Mouse (Mus musculus) adrenal gland, postnatal 36 days (tissue): ENCODE measurements around the gene Simc1. TPM values are rescaled to one million over a fixed set of nuclear protein-coding genes. Genes with fewer than 3 reads are reported as not detected.

Source experiments
- DNase-seq, 2 experiments: peaks; one replicate each; pipeline ENCODE4 v3.0.0; 2021; ENCODE audit warnings: mixed read lengths in 1 of 2
- total RNA-seq, 2 experiments: library from RNA; stranded (reverse); gene quantifications; 2 replicates each; pipeline ENCODE4 v1.2.3; 2021

Gene Simc1
- total RNA-seq, 2 experiments from 2014 or later: 12.8 to 19.5 TPM

DNA sequence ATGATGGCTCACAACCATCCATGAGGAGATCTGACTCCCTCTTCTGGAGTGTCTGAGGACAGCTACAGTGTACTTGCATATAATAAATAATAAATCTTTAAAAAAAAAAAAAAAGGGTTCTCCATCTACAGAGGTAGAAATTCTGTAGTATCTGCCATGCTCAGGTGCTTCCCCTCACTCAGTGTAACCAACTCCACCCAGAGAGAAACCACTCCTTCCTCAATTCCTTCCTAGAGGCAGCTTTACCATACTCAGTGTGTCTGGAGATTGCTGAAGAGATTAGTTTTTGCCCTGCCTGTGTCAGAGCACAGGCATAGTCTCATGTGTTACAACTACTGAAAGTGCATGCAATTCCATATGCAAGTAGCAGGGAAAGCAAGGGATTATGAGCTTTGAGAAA lies 28.6 kb downstream of the Simc1 start:
- DNase-seq: no peak

DNA sequence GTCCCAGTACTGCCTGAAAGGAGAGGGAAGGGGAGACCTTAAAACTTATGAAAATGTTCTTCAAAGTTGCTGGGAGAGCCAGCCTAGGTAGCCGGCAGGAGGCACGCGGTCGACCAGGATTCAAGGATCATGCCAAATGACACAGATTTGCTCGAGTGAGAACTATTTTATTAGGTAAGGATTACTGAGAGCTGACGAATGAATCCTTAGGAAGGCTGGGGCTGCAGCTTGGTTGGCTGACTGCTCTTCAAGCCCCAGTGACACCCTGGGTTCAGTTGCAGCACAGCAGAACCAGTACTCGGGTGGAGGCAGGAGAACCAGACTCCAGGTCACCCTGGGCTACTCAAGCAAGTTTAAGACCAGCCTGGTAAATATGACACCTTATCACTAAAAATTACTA lies 44.5 kb downstream of the Simc1 start:
- no peak for DNase-seq

DNA sequence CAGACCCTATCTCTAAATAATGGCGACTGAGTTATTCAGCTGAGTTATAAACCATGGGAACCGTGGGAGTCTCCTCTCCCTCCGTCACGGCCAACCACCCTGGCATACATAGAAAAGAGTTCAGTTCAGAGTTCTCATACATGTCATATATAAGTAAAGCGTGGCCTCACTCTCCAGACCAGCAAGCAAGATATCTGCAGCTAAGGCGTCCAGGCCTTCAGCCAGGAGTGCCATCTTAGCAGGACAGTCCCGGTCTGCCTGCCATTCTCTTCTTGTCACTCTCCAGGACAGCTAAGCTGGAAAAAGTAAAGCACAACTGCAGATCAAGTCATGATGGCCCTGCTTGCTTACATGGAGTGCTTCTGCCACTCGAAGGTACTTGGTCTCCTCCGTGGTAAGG lies 52.6 kb downstream of the Simc1 start:
- no peak for DNase-seq

DNA sequence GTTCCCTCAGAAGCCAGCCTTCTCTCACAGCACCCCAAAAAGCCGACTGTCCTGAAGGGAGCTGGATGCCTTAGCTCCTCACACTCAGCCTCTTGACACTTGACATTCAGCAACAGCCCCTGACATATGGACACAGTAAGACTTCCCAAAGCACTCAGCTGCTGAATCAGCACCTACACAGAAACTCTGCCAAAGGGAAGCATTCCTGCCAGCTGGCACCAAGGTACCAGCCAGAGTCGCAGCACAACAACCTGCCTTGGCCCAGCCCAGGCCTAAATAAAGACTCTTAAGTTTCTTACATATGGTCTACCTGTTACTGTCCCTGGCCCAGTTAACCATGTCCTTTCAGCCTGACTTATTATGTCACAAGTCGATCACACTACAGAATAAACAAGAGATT lies 53.2 kb downstream of the Simc1 start:
- peak in 1 of 2 experiments; percentile 58 for DNase-seq

DNA sequence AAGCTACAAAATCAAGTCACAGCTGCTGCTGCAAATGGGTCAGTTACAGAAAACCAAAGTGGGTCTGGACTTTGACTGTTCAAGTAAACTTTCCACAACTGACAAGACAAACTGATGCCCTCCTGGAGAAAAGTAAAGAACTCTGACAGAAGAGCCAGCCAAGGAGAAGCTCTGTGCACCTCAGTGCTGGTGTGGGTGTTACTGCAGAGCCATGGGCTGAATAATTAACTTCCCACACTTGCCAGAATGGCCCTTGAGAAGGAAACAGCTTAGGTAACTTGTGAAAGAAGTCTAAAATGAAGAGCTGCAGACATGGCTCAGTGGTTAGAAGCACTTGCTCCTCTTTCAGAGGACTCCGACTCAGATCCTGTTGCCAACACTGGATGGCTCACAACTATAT lies 54.1 kb downstream of the Simc1 start:
- no peak for DNase-seq

DNA sequence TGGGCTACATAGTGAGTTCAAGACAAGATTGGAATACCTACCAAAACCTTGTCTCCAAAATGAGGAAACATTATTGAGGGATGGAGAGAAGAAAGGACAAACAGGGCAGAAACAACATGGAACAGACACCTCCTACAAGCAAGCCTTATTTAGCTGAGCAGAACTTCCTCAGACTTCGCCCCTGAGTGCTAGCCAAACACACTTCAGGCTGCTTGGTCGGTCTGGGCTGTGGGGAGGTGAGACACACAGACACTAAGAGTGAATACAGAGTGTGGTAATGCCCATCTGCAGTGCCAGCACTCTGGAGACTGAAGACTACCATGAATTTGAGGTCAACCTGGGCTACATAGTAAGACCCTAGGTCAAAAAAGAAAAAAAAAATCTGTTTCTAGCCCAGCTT lies 56.1 kb downstream of the Simc1 start:
- DNase-seq: no peak

DNA sequence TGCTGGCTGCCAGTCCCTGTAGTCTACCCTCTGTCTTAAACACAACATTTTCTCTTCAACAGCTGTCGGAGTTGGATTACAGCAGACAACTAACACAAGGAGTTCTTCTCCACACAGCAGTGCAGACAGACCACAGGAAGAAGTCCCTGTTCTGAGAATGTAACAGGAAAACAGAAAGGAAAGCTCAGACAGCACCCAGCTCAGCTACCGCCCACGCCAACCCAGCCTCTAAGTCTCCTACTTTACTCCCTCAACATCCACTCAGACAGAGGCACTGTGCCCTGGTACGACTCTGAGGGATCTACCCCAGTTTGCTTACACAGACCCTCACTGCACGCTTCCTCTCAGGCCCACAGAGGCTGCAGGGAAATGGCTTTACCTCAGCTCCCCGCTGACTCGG lies 57.0 kb downstream of the Simc1 start:
- DNase-seq: no peak

DNA sequence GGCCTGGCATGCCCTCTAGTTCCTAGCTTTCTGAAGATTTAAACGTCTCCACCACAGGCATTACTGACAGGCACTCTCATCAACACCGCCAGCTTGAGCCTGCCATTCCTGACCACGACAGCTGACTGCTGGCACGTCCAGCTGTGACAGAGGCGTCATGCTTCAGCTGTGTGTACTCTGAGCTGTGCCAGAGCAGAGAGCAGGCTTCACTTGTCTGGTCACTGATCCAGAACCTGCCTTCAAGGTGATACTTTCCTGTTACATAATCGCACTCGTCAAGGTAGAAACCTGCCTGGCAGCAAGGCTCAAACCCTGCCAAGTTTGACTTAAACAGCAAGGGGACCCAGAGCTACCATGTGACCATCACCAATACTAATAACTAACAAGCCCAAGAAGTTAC lies 59.0 kb downstream of the Simc1 start:
- DNase-seq: no peak

DNA sequence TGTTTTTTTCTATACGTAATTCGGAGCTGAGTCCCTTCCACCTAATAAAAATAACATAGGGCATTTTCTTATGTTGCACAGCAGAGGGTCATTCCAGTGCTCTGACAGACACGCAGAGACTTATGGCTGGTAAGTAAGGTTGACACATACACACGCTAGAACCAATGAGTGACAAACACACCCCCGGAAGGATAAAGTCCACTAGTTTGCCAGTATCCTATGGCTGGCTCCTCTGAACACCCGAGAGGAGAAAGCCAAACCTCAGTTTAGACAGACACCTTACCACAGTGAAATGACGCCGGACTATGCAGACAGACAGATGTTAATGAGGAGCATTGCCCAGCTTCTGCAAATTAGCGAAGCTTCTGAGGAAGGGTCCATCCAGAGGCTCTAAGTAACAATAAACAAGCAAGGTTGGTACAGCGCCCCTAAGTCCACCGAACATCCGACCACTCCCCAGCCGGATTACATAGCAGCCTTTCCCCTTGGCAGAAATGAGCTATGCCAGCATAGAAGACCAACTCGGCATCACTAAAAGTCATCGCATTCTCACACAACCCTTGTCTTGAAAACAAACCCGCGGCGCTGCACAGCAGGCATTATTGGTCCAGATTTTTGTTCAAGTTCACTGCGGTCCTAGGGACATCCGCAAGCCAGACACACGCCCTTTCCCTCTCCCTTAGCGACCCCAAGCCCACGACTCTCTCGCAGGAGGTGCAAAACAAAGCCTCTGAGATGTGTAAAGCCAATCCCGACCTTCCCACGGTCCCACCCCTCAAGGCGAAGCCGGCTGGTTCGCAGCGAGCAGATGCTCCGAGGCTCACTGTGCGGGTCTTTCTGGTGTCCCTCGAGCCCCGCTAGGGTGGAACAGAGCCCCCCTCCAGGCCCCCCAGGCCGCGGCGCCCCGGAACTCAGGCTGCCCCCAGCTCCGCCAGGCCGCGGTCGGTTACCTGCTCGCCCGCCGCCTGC lies 60.9 kb downstream of the Simc1 start:
- DNase-seq: peak in 1 of 2 experiments; percentile 36

DNA sequence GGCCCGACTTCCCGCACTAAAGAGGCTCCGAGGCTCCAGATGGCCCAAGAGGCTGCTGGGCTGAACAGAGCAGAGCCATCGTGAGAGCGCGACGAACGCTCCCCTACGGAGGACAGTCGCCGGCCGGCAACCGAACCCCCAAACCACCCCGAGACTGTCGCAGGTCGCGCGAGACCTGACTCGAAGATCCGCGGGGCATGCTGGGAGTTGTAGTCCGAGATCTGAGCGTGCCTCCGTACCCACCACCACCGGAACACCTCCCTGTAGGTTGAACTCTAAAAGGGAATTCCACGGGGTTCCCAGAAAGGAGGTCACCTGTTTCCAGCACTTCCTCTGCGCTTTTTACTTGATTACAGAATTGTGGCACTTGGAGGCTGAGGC lies 61.6 kb downstream of the Simc1 start, which contains the start of gene 4833439L19Rik:
4833439L19Rik (minus strand) TSS at position 235 of the 381 bp plus-strand sequence.
- peak; percentile 97 for DNase-seq

DNA sequence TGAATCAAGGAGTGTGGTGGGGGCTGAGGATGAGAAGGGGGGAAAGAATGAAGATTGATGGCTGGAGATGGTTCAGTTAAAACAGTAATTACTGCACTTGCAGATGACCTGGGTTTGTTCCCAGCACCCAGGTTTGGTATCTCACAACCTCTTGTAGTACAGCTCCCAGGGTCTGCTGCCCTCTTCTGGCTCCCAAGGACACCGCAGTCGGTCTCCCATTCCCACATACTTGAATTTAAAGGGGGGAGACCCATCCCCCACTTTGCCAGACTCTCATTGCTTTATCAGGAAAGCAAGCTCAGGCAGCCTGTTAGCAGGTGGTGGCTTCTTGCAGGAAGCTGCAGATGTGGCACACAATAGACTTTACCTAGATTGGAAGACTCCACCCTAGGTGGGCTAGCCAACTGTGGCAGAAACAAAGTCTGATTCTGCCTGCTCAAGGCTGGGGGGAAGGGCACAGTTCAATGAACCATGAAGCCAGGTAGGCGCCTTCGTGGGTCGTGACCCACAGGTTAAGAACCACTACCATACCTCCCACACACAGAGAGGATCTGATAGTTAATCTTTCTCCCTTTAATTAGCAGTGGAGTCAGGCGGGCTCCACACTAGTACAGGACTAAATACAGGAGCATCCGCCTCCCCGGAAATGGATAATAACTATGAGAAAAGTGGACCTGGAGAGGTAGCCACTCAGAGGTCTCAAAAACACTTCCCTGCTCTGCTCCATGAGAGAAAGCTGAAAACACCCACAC lies 62.2 kb downstream of the Simc1 start:
- peak in 1 of 2 experiments; percentile 70 for DNase-seq

DNA sequence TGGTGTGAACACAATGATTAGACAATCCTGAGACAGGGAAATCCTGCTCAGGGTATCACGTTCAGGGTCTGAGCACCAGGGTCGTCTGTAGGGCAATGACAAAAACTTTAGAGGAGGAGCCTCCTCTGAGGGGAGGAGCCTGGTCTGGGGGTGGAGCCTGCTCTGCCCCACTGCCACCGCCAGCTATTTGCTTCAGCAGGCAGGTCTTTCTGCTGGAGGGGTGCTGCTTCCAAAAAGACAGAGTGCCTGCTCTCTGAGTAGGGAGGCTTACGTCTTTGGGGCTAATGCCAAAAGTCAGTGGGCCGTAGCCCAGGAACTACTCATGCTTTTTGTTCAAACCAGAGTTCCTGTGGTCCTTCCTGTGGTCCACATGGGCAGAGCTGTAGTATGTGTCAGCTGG lies 64.8 kb downstream of the Simc1 start:
- DNase-seq: no peak

DNA sequence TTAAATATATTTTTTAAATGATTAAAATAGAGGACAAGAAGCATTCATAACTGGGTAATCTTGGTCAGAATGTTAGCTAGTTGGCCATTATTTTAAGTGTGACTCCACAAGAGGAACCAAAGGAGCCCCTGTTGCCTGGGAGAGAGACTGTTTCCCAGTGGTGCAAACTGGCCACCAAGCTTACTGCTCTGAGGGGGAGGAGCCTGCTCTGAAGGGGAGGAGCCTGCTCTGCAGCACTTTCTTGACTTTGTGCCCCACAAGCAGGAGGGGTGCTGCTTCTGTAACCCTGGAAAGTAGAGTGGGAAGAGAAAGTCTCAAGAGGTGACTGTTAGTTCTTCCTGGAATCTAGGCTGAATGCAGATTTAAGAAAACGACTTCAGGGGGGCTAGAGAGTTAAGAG lies 65.7 kb downstream of the Simc1 start:
- no peak for DNase-seq

DNA sequence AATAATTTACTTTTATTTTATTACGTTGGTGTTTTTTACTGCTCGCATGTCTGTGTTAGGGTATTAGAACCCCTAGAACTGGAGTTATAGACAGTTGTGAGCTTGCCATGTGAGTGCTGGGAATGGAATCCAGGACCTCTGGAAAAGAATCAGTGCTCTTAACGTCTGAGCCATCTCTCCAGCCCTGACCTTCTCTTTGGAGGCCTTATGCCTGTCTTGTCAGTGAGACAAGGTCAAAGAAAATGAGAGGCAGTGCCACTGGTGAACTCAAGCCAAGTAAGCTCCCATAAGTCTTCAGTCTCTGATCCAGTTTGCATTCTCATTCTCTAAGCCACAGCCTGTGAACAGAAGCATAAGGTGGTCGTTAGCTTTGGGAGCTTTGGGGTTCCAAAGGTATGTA lies 67.2 kb downstream of the Simc1 start:
- peak; percentile 61 to 65 for DNase-seq

DNA sequence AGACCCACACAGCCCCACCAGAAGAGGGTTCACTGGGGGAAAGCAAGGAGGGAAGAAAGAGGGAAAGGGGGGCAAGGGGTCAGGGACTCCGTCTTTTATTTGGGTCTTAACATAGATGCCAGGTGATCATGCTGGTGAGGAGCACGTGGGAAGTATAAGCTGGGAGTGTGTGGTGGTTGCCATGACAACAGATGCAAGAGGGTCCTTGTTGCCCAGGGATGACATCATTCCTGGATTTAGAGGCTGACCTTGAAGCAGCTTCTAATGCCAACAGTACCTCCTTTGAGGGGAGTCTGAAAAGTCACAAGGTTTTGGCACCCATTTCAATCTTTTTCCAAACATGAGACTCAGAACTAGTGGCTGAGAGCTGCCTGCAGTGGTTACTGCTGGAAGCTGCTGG lies 68.1 kb downstream of the Simc1 start:
- DNase-seq: peak; percentile 51 to 52

DNA sequence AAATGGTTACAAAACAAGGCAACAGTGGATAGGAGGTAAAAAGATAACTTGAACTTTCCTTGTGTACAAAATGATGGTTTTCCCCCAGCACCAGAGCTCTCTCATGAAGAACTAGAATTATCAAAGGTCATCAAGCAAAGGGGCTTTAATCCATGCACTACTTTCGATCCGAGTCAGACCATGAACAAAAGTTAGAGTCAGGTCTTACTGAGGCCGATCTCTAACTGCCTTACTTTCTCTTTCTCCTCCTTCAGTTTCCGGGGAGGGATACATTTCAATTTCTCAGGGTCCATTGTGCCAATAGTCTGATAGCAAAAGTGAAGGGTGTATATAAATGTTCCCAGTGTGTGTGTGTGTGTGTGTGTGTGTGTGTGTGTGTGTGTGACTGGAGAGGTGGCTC lies 69.0 kb downstream of the Simc1 start:
- no peak for DNase-seq

DNA sequence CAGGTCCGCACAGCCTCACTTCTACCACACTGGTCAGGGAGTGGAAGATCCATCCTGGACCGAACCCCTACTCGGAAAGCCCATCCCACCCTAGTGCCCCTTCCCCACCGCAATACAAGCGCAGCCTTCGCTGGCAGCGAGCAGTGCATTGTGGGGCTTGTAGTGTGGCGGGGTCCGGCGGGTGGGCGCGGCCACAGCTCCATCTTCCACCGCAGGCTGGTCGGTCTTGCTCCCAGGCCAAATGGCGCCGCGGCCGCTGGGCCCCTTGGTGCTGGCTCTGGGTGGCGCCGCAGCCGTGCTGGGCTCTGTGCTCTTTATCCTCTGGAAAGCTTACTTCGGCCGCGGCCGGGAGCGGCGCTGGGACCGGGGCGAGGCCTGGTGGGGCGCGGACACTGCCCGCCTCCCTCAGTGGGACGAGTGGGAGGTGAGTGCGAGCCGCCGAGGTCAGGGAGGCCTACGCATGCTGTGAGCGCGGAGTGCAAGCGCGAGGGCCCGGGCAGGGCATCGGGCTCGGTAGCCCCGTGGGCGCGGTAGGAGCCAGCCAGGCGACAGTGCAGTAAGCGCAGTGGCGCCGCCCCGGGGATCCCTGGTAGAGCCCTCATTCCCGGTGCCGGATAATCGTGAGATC lies 71.4 kb downstream of the Simc1 start, which contains the start of gene Arl10:
Arl10 (plus strand) TSS at position 162 of the 628 bp plus-strand sequence.
- peak; percentile 86 to 89 for DNase-seq

DNA sequence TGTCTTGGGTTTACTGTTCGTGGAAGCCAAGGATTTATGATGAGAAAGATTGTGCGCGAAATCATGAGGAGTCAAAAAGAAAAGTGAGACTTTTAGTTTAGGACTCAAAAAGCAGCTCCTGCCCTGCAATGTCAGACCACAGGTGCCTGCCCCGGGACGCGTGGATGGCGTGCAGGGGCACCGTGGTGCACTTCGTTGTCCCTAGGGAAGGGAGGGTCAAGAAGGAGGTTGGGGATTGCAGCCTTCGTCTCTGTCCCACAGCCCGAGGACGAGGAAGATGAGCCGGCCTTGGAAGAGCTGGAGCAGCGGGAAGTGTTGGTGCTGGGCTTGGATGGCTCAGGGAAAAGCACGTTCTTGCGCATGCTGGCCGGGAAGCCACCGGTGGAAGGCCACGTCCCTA lies 71.9 kb downstream of the Simc1 start:
- peak; percentile 38 to 41 for DNase-seq

DNA sequence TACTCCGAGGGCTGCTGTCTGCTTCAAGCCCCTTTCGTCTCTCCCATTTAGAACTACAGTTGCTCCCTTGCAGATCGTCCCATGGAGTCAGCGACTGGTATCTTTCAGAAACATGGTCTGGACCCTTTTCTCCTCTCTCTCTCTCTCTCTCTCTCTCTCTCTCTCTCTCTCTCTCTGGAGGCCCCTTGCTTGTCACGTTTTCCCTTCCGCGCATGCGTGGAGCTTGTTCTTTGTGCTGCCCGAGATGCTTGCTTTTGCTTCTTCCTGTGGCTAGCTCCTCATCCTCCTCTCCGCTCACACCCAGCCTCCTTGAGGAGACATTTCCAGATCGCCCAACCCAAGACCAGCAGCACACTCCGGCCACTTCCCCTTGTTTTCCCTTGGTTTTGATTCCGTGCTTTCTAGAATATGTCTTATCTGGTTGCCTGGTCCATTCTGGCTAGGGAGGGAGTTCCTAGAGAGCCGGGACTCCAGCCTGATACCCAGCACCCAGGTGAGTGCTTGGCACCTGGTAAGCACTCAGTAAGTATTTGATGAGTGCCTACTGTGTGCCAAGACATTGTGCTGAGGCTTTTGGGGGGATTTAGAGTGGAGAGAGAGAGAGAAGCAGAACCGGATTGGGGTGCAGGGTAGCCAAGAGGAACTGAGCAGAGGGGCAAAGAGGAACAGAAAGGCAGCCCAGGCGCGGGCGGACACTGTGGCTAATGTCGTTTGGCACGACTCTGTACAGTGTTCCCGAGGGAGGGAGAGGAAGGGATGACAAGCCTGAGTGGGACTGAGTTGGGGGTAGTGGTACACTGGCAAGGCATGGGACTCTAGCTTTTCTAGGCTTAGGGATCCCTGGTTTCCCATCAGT lies 74.3 kb downstream of the Simc1 start:
- DNase-seq: no peak

DNA sequence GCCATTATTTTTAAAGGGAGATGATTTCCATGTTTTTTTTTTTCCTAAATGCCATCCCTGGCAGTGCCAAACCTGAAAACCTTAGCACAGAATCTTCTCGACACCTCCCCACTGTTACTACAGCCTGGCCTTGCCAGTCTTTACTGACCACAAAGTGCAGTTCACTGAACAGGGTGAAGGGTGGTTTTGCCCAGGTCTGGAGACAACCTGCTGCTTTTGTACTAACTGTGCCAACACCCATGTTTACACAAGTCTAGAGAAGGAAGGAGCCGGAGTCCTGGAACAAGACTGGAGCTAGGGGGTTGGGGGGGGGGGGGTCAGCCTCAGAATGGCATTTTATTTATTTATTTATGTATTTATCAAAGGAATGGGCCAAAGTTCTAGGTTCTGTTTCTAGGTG lies 77.8 kb downstream of the Simc1 start:
- no peak for DNase-seq

DNA sequence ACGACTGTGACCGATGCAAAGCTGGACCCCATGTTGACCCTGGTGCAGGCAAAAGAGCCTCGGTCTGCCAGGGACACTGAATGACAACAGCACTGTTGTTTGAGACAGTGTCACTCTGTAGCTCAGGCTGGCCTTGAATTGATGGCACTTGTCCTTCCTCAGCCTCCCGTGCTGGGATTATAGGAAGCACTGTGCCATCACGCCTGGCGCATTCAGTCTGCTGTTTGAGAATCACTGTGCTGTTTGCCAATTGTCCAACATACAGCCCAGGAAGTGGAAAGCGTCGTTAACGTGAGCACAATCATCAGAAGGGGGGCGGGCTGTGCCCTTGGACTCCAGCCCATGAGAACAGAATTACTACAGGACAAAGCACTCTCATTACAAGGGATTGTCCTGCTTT lies 78.5 kb downstream of the Simc1 start:
- peak; percentile 65 to 67 for DNase-seq

DNA sequence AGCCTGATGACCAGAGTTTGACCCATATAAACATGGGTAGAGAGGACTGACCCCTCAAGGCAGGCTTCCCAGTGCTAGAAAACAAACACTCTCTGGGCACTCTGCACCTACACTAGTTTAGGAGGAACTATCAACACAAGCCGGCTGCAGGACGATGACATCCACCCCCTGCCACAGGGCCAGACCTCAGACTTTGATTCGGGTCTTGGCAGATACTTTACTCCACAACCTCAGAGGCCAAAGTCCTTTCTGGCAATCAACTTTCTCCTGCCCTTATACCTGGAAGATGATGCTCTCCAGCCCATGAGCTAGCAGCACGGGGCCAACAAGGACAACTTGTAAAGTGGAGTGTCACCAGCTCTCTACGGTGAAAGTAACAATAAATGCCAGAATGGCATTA lies 79.3 kb downstream of the Simc1 start:
- DNase-seq: no peak
